Mouse (Mus musculus) midbrain, embryonic 12.5 days (tissue): ENCODE data around the gene C1qtnf7. TPM values are rescaled to one million over a fixed set of nuclear protein-coding genes. Genes with fewer than 3 reads are reported as not detected.

Experiments
- ATAC-seq: fragments of 200-750 bp; cut with Nextera tagmentation; 2 replicates; pipeline ENCODE4 v1.8.0; 2017; ENCODE audit warnings: low read depth, moderate TSS enrichment, moderate library complexity; ENCODE audit not compliant: low FRiP score
- H3K27ac ChIP-seq: fragments of 300-500 bp; sonication (generic); replicated peaks from 2 replicates; pipeline ENCODE4 v1.5.1; 2016; ENCODE audit warnings: mild to moderate bottlenecking
- H3K27me3 ChIP-seq: fragments of 300-500 bp; sonication (generic); 2 replicates; pipeline ENCODE4 v1.6.1; 2016; ENCODE audit warnings: mild to moderate bottlenecking
- H3K36me3 ChIP-seq: fragments of 300-500 bp; sonication (generic); 2 replicates; pipeline ENCODE4 v1.6.1; 2016
- H3K4me1 ChIP-seq: fragments of 300-500 bp; sonication (generic); 2 replicates; pipeline ENCODE4 v1.6.1; 2016
- H3K4me2 ChIP-seq: fragments of 300-500 bp; sonication (generic); replicated peaks from 2 replicates; pipeline ENCODE4 v1.6.1; 2016; ENCODE audit warnings: mild to moderate bottlenecking, moderate library complexity
- H3K4me3 ChIP-seq: fragments of 300-500 bp; sonication (generic); 2 replicates; pipeline ENCODE4 v1.5.1; 2016; ENCODE audit warnings: mild to moderate bottlenecking
- H3K9ac ChIP-seq: fragments of 300-500 bp; sonication (generic); replicated peaks from 2 replicates; pipeline ENCODE4 v1.6.1; 2016; ENCODE audit warnings: mild to moderate bottlenecking, moderate library complexity
- H3K9me3 ChIP-seq: fragments of 300-500 bp; sonication (generic); 2 replicates; pipeline ENCODE4 v1.6.1; 2016; ENCODE audit warnings: mild to moderate bottlenecking
- WGBS: fragments of 180-500 bp; shearing (Covaris S2); methylation state at CpG from one replicate; pipeline ENCODE4 v1.1.7; 2016; 5-methylcytosine and 5-hydroxymethylcytosine counted together
- polyA plus RNA-seq: library from polyadenylated mRNA; unstranded; fragments of >200 nt; fragmentation: Nextera tagmentation; extraction: Ambion mirVana; gene quantifications from 2 replicates; pipeline ENCODE4 v1.2.1, GENCODE M21; 2016

Gene C1qtnf7
- 1.0 and 1.3 TPM in 2 replicates for polyA plus RNA-seq

GRCm38 (mm10) chr5:43515401-43515976 is at the start of gene C1qtnf7:
Gene C1qtnf7, plus strand, starts transcription at chr5:43515538.
- Histone ChIP-seq H3K36me3 (no peaks in the 10 kb centered on the region), H3K9me3 (no peaks in the 10 kb centered on the region), H3K9ac (no peak within 1 kb of the TSS), H3K27me3 (no peaks in the 10 kb centered on the region), H3K27ac (no peak within 1 kb of the TSS), H3K4me3 (no peak within 1 kb of the TSS), H3K4me2 (no peak within 1 kb of the TSS), H3K4me1 (no peaks in the 10 kb centered on the region)
- ATAC-seq = no peak
- 77% methylated on average over 15 of the region's 15 CpGs for WGBS

GRCm38 (mm10) chr5:43466762-43467161 is 48.6 kb upstream of the C1qtnf7 start:
- ATAC-seq = no peak
- no peak overlapping the region for H3K4me2 ChIP-seq
- H3K4me1 ChIP-seq = no peaks in the 10 kb centered on the region
- H3K27ac ChIP-seq = no peak overlapping the region
- no peak overlapping the region for H3K4me3 ChIP-seq
- no peaks in the 10 kb centered on the region for H3K36me3 ChIP-seq
- H3K27me3 ChIP-seq = no peaks in the 10 kb centered on the region
- H3K9ac ChIP-seq = no peak overlapping the region
- H3K9me3 ChIP-seq = no peaks in the 10 kb centered on the region
- WGBS = 85% methylated on average over 2 of the region's 2 CpGs

GRCm38 (mm10) chr5:43467214-43467613 is 48.1 kb upstream of the C1qtnf7 start:
- H3K9me3 ChIP-seq = no peaks in the 10 kb centered on the region
- no peaks in the 10 kb centered on the region for H3K27me3 ChIP-seq
- no peaks in the 10 kb centered on the region for H3K36me3 ChIP-seq
- ATAC-seq = no peak
- no peaks in the 10 kb centered on the region for H3K4me1 ChIP-seq
- no peak overlapping the region for H3K4me2 ChIP-seq
- WGBS = 85% methylated on average over 3 of the region's 3 CpGs
- no peak overlapping the region for H3K4me3 ChIP-seq
- no peak overlapping the region for H3K27ac ChIP-seq
- no peak overlapping the region for H3K9ac ChIP-seq

DNA sequence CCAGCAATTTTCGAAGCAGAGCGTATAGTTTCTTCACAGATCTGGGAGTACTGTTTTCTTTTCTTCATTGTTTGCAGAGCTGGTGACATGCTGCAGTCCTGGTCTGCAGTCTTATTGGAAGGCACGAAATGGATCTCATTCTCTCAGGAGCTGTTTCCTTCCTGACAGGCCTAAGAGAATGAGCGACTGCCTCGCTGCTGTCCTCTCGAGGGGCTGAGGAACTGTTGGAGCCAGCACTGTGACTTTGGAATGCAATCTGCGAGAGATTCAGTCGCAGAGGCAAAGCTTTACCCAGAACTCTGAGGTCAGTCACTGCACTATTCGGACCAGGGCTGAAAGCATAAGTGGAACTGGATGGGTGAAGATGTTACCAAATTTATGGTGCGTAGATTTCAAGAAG is 46.4 kb upstream of the C1qtnf7 start:
- Histone ChIP-seq H3K4me1 (no peaks in the 10 kb centered on the region), H3K9me3 (no peaks in the 10 kb centered on the region), H3K4me3 (no peak overlapping the region), H3K4me2 (no peak overlapping the region), H3K9ac (no peak overlapping the region), H3K27me3 (no peaks in the 10 kb centered on the region), H3K36me3 (no peaks in the 10 kb centered on the region), H3K27ac (no peak overlapping the region)
- 77% methylated on average over 10 of the region's 10 CpGs for WGBS
- no peak for ATAC-seq

- no peaks in the 10 kb centered on the region for H3K36me3 ChIP-seq
- 74% methylated on average over 5 of the region's 5 CpGs for WGBS
- ATAC-seq = no peak
- no peaks in the 10 kb centered on the region for H3K4me1 ChIP-seq
- no peaks in the 10 kb centered on the region for H3K9me3 ChIP-seq
- no peaks in the 10 kb centered on the region for H3K27me3 ChIP-seq
- H3K4me3 ChIP-seq = no peak overlapping the region
- H3K27ac ChIP-seq = no peak overlapping the region
- no peak overlapping the region for H3K9ac ChIP-seq
- no peak overlapping the region for H3K4me2 ChIP-seq
Observed at GRCm38 (mm10) chr5:43477953-43478352, 37.4 kb upstream of the C1qtnf7 start.

- no peaks in the 10 kb centered on the region for H3K9me3 ChIP-seq
- H3K27me3 ChIP-seq = no peaks in the 10 kb centered on the region
- no peaks in the 10 kb centered on the region for H3K4me1 ChIP-seq
- H3K9ac ChIP-seq = no peak overlapping the region
- no peak overlapping the region for H3K27ac ChIP-seq
- ATAC-seq = no peak
- no peak overlapping the region for H3K4me3 ChIP-seq
- WGBS = 86% methylated on average over 3 of the region's 3 CpGs
- H3K36me3 ChIP-seq = no peaks in the 10 kb centered on the region
- H3K4me2 ChIP-seq = no peak overlapping the region
Observed at GRCm38 (mm10) chr5:43480046-43480445, 35.3 kb upstream of the C1qtnf7 start.

DNA sequence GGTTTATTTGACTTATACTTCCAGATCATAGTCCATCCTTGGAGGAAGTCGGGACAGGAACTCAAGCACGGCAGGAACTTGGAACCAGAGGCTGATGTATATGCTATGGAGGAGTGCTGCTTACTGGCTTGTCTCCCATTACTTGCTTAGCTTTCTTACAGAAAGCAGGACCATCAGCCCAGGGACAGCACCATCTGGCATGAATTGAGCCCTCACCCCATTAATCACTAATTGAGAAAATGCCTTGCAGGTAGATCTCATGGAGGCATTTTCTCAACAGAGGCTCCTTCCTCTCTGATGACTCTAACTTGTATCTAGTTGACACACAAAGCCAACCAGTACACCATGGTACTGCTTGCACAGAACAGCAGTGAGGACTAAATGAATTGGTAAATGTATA is 34.6 kb upstream of the C1qtnf7 start:
- no peaks in the 10 kb centered on the region for H3K27me3 ChIP-seq
- ATAC-seq = no peak
- H3K4me2 ChIP-seq = no peak overlapping the region
- no peak overlapping the region for H3K9ac ChIP-seq
- no peaks in the 10 kb centered on the region for H3K36me3 ChIP-seq
- no peak overlapping the region for H3K27ac ChIP-seq
- H3K4me3 ChIP-seq = no peak overlapping the region
- no peaks in the 10 kb centered on the region for H3K9me3 ChIP-seq
- no peaks in the 10 kb centered on the region for H3K4me1 ChIP-seq
- 85% methylated on average over 2 of the region's 2 CpGs for WGBS

- no peak overlapping the region for H3K27ac ChIP-seq
- H3K4me2 ChIP-seq = no peak overlapping the region
- H3K36me3 ChIP-seq = no peaks in the 10 kb centered on the region
- H3K4me1 ChIP-seq = no peaks in the 10 kb centered on the region
- H3K9ac ChIP-seq = no peak overlapping the region
- H3K27me3 ChIP-seq = no peaks in the 10 kb centered on the region
- H3K9me3 ChIP-seq = no peaks in the 10 kb centered on the region
- ATAC-seq = no peak
- 52% methylated on average over 2 of the region's 2 CpGs for whole genome bisulfite sequencing
- no peak overlapping the region for H3K4me3 ChIP-seq
Observed at GRCm38 (mm10) chr5:43481824-43482223, 33.5 kb upstream of the C1qtnf7 start.

DNA sequence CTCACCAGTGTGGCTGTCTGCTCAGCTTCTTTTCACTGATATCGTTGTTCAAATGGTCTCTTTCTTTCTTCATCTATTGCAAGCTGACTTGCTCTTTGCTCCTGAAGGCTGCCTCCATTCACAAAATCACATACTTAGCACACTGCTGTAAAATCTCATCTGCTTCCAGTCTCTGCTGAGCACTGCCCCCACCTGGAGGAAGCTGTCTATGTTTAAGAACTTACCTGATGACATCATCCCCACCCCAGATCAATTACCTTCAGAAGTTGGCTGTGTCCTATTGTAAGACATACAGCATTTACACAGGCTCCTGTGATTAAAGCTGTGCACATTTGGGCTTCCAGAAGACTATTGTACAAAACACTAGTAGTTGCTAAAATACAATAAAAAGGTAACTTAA is 13.5 kb upstream of the C1qtnf7 start:
- Histone ChIP-seq H3K27me3 (no peaks in the 10 kb centered on the region), H3K4me1 (no peaks in the 10 kb centered on the region), H3K36me3 (no peaks in the 10 kb centered on the region), H3K4me3 (no peak overlapping the region), H3K9ac (no peak overlapping the region), H3K9me3 (no peaks in the 10 kb centered on the region), H3K27ac (no peak overlapping the region), H3K4me2 (no peak overlapping the region)
- ATAC-seq = no peak
- WGBS = 89% methylated on average over 1 of the region's 1 CpGs

DNA sequence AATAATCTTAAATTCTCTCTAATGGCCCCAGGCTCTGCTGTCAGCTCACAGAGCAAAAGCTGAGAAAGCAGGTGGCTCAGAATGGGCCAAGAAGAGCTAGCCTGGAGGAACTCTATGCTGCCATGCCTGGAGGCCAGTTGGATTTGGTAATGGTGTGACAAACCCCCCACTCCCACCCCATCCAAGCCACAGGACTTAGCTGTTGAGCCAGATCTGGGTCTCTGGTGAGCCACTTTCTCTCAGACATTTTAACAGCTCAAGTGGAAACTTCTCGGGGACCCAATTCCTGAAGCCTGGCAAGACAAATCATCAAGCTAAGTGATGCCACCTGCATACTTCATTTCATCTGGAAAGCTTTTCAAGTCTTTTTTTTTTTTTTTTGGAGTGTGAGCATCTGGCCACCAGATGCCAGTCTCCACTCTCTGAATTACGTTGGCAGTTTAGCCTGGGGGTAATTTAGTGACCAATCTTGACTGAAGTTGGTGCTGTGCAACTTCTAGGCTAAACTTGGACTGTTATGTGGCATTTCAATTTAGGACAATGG is 11.0 kb upstream of the C1qtnf7 start:
- Histone ChIP-seq H3K4me3 (no peak overlapping the region), H3K4me2 (no peak overlapping the region), H3K27ac (no peak overlapping the region), H3K36me3 (no peaks in the 10 kb centered on the region), H3K27me3 (no peaks in the 10 kb centered on the region), H3K9ac (no peak overlapping the region), H3K4me1 (no peaks in the 10 kb centered on the region), H3K9me3 (no peaks in the 10 kb centered on the region)
- no peak for ATAC-seq
- WGBS = 76% methylated on average over 2 of the region's 2 CpGs

- Histone ChIP-seq H3K9me3 (no peaks in the 10 kb centered on the region), H3K27ac (no peak overlapping the region), H3K36me3 (no peaks in the 10 kb centered on the region), H3K9ac (no peak overlapping the region), H3K4me2 (no peak overlapping the region), H3K27me3 (no peaks in the 10 kb centered on the region), H3K4me3 (no peak overlapping the region), H3K4me1 (no peaks in the 10 kb centered on the region)
- no peak for ATAC-seq
- 81% methylated on average over 2 of the region's 2 CpGs for WGBS
Observed at GRCm38 (mm10) chr5:43508470-43508869, 6.9 kb upstream of the C1qtnf7 start.

GRCm38 (mm10) chr5:43508892-43509291 is 6.4 kb upstream of the C1qtnf7 start:
- no peak for ATAC-seq
- Histone ChIP-seq H3K4me2 (no peak overlapping the region), H3K9me3 (no peaks in the 10 kb centered on the region), H3K36me3 (no peaks in the 10 kb centered on the region), H3K4me1 (no peaks in the 10 kb centered on the region), H3K27ac (no peak overlapping the region), H3K9ac (no peak overlapping the region), H3K4me3 (no peak overlapping the region), H3K27me3 (no peaks in the 10 kb centered on the region)
- 83% methylated on average over 1 of the region's 1 CpGs for WGBS

GRCm38 (mm10) chr5:43511126-43511525 is 4.2 kb upstream of the C1qtnf7 start:
- no peak overlapping the region for H3K27ac ChIP-seq
- no peak overlapping the region for H3K4me3 ChIP-seq
- H3K9me3 ChIP-seq = no peaks in the 10 kb centered on the region
- ATAC-seq = no peak
- no peak overlapping the region for H3K9ac ChIP-seq
- H3K4me2 ChIP-seq = no peak overlapping the region
- H3K27me3 ChIP-seq = no peaks in the 10 kb centered on the region
- 85% methylated on average over 2 of the region's 2 CpGs for WGBS
- H3K4me1 ChIP-seq = no peaks in the 10 kb centered on the region
- no peaks in the 10 kb centered on the region for H3K36me3 ChIP-seq
